Mouse (Mus musculus) brown adipose tissue, adult 24 weeks (tissue): ENCODE measurements around the gene Mboat2. TPM values are rescaled to one million over a fixed set of nuclear protein-coding genes. Genes with fewer than 3 reads are reported as not detected.

Experiments
- H3K27ac ChIP-seq: fragments of 200-500 bp; replicated peaks from 2 replicates; pipeline ENCODE4 v1.5.1; 2012; ENCODE audit warnings: low read depth, mild to moderate bottlenecking, low read length
- H3K4me1 ChIP-seq: fragments of 200-500 bp; 2 replicates; pipeline ENCODE4 v1.6.1; 2012; ENCODE audit warnings: low read length, mixed read lengths; ENCODE audit not compliant: control insufficient read depth, insufficient read depth, insufficient read length
- H3K4me3 ChIP-seq: fragments of 200-500 bp; 2 replicates; pipeline ENCODE4 v1.5.1; 2012; ENCODE audit warnings: low read depth, mild to moderate bottlenecking, low read length, moderate library complexity; ENCODE audit not compliant: insufficient read depth
- polyA plus RNA-seq: library from polyadenylated mRNA; stranded (reverse); fragments of >200 nt; gene quantifications from 2 replicates; pipeline ENCODE4 v1.2.4, GENCODE M21; 2012; ENCODE audit not compliant: missing spikeins, insufficient read depth, insufficient read length

Gene Mboat2
- polyA plus RNA-seq, 1 experiment: not detected

- H3K27ac ChIP-seq: no peak overlapping the region
- peaks cover 5% of the 10 kb centered on the region for H3K4me1 ChIP-seq
- no peak overlapping the region for H3K4me3 ChIP-seq
Observed at GRCm38 (mm10) chr12:24971490-24972200, 141.0 kb downstream of the Mboat2 start.

GRCm38 (mm10) chr12:24972371-24973350 lies 142.0 kb downstream of the Mboat2 start:
- Histone ChIP-seq H3K27ac (no peak overlapping the region), H3K4me3 (no peak overlapping the region), H3K4me1 (peaks cover 8% of the 10 kb centered on the region)

DNA sequence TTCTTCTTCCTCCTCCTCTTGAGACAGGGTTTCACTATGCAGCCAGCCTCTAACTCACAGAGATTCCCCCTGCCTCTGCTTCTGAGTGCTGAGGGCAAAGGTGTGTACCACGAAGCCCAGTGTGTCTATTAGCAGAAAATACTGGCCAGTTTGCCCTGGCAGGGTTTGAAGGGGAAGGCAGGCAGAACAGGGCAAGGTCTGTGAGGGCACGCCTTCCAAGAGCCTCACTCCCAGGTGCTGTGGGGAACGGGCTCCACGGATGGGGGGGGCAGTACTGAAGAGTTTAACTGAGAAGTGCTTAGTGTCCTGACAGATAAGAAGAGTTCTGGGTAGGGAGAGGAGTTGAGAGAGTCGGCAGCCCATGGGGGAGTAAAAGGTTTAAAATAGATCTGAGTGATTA lies 142.9 kb downstream of the Mboat2 start:
- no peak overlapping the region for H3K4me3 ChIP-seq
- peaks cover 8% of the 10 kb centered on the region for H3K4me1 ChIP-seq
- no peak overlapping the region for H3K27ac ChIP-seq

DNA sequence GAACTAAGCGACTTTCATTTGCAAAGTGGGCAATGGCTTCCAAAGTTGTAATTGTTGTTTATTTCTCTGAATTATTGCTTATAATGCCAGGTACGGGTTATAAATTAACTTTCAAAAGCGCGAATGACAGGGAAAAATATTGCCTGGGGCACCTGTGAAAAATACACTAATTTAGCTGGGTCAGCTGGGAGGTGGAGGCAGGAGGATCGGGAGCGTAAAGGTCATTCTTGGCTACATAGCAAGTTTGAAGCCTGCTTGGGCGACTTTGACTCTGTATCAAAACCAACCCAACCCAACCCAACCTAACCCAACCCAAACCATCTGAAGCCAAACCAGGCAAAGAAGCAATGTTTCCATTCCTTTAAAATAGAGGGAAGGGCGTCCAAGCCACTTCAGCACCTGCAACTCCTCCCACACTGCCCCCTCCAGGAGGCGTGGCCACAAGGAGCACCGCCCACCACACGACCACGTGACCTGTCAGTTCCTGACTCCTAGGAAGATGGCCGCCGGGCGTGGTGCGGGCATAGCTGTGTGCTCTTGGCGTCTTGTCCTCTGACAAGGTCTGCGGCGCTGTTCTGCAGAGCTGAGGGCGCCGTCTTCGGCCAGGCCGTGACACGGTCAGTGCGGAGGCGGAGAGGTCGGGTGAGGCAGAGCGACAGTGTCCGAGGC lies 143.9 kb downstream of the Mboat2 start, which contains the start of gene Kidins220:
TSS of gene Kidins220 (plus strand) at position 480 of the 669 bp plus-strand sequence.
- H3K4me1 ChIP-seq: peaks cover 8% of the 10 kb centered on the region
- H3K4me3 ChIP-seq: peak within 1 kb of the TSS; percentile 68
- H3K27ac ChIP-seq: peak within 1 kb of the TSS; percentile 66

DNA sequence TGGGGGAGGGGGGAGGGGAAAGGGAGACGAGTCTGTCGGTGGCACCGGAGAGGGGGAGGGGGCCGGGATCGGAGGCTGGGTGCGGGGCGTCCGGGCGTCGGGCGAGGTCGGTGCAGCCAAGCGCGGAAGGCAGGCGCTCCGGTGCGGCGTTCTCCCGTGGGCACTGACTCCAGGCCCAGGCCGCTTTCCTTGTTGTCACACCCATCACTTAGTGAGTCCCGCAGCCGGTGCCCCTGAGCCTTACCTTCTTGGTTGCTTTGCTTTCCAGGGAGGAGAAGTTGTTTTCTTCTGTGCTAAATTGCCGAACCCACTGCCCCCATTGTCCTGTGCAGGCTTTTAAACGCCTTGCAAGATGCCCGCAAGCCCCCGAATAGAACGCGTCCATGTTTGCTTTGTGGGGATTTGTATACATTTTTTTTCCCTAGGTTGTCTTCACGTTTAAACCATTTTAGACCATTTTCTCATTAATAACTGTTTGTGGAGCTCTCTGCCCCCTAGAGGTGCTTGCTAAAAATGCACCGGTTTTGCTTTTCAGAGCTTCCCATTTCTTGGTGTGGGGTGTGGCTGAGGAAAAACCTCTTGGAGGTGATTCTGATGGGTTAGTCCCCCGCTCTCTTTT lies 144.5 kb downstream of the Mboat2 start:
- peak overlapping the region; percentile 68 for H3K4me3 ChIP-seq
- H3K27ac ChIP-seq: peak overlapping the region; percentile 66
- peaks cover 12% of the 10 kb centered on the region for H3K4me1 ChIP-seq

DNA sequence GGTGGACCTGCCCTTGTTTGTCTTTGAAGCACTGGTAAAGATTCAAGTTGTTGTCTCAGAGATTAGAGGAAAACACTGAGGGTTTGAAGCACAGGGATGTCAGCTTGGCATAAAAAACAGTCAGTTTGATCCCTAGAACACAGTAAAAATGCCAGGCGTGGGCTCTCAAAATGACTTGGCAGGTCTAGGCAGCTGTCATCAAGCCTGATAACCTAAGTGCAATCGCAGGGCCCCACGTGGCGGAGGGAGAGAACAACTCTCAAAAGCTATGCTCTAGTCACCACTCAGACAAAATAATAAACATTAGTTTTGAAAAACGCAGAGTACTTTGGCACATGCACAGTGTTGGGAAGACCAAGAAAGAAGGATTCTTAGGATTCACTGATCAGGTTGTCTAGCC lies 154.5 kb downstream of the Mboat2 start:
- H3K4me3 ChIP-seq: no peak overlapping the region
- H3K27ac ChIP-seq: no peak overlapping the region
- no peaks in the 10 kb centered on the region; the same call in 1 of the 2 replicates for H3K4me1 ChIP-seq

- Histone ChIP-seq H3K4me1 (no peaks in the 10 kb centered on the region), H3K4me3 (no peak overlapping the region), H3K27ac (no peak overlapping the region)
Observed at GRCm38 (mm10) chr12:24995350-24995749, 164.7 kb downstream of the Mboat2 start.

DNA sequence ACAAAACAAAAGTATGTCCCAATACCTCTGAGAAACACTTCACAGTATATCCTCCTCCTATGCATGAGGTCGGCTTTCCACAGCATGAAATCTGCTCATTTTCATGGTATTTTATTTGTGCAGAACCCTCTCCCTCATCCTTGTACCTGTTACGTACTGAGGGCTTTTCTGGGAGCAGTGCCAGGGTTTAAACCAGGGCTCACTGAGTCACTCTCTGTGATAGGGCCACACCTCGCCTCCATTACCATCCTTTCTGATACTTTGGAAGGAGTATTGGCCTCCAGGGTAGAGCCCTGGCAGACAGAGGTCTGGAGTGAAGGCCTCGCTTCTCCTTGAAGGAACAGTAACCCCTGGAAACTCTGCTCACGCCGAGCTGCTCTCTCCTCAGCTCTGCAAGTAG lies 174.7 kb downstream of the Mboat2 start:
- Histone ChIP-seq H3K27ac (no peak overlapping the region), H3K4me3 (no peak overlapping the region), H3K4me1 (no peaks in the 10 kb centered on the region)

GRCm38 (mm10) chr12:25009957-25010356 lies 179.3 kb downstream of the Mboat2 start:
- Histone ChIP-seq H3K4me3 (no peak overlapping the region), H3K27ac (no peak overlapping the region), H3K4me1 (no peaks in the 10 kb centered on the region)

DNA sequence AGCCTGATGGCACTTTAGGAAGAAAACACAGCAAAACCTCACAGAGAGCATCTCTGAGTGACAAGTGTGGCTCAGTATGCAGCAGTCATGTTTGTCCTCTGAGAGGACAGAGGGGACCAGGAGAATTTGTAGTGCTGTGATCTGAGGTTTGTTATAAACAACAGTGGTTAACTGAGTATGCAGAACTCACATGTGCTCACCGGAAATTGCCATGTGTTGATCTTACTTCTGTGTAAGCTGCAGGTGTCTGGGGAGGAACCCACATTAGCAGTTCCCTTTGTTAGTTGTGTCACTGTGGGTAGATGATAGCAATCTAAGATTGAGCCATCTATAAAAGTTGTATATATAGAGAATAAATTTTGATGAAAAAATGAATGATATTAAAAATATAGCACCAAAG lies 179.7 kb downstream of the Mboat2 start:
- H3K4me3 ChIP-seq: no peak overlapping the region
- no peaks in the 10 kb centered on the region for H3K4me1 ChIP-seq
- no peak overlapping the region for H3K27ac ChIP-seq

- no peak overlapping the region for H3K27ac ChIP-seq
- H3K4me3 ChIP-seq: no peak overlapping the region
- H3K4me1 ChIP-seq: no peaks in the 10 kb centered on the region
Observed at GRCm38 (mm10) chr12:25011733-25012367, 181.2 kb downstream of the Mboat2 start.

GRCm38 (mm10) chr12:25012555-25013540 lies 182.2 kb downstream of the Mboat2 start:
- Histone ChIP-seq H3K4me3 (no peak overlapping the region), H3K4me1 (no peaks in the 10 kb centered on the region), H3K27ac (no peak overlapping the region)
